In the genomic region with DNA sequence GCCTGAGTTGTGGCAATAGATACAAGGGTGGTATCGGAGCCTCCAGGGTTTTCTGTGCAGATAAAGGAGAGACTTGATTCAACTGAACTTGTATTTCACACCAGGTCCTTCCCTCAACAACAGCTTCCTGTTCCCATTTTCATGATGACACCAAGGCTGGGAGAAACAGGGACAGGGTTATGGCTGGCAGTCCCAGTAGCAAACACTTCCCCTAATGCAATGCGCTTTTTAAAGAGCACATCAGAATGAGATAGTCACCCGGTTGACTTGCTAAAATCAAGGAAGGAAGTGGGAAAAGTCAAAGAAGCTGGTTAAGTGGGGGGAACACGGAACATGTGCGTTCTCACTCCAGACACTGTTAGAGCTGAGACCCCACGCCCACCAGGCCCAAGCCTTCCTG, we compare ENCODE assay signal across 21 mouse cellular contexts. TPM values are rescaled to one million over a fixed set of nuclear protein-coding genes. Genes with fewer than 3 reads are reported as not detected.
"Had no signal": no experiment of that assay in that cellular context is flagged by ENCODE, and none has a peak within 500 bp of the region (broad histone marks: within the 10 kb centered on the region; RNA-seq: fewer than 3 reads in every experiment).

No protein-coding gene starts in this region.

- H3K27ac ChIP-seq: midbrain, embryonic 12.5 days; neural tube, embryonic 12.5 days; stomach, embryonic 15.5 days; stomach, postnatal 0 days had no signal

- H3K9me3 ChIP-seq: midbrain, embryonic 10.5 days; midbrain, embryonic 12.5 days; neural tube, embryonic 12.5 days; stomach, embryonic 15.5 days had no signal

- H3K9ac ChIP-seq: lung, embryonic 14.5 days; midbrain, embryonic 12.5 days; neural tube, embryonic 12.5 days; stomach, embryonic 15.5 days had no signal

- H3K4me2 ChIP-seq: lung, embryonic 14.5 days; midbrain, embryonic 12.5 days; stomach, embryonic 15.5 days had no signal

- ATAC-seq: midbrain, embryonic 16.5 days had no signal

- H3K4me3 ChIP-seq: midbrain, embryonic 10.5 days; midbrain, embryonic 12.5 days; myocyte; neural tube, embryonic 12.5 days; stomach, embryonic 15.5 days had no signal

- H3K27me3 ChIP-seq: neural tube, embryonic 12.5 days; stomach, embryonic 15.5 days had no signal

- DNase-seq: lung, adult 18-20 months; lung, embryonic 14.5 days; lung, postnatal 10 days; lung, postnatal 4 days; midbrain, embryonic 14.5 days; right cerebral cortex, postnatal 14 days; thymus, adult 2 months; thymus, postnatal 25 days; thymus, postnatal 4 days had no signal

RNA-seq across cellular contexts. Expression of gene Gbx2, which starts 39.6 kb away (rescaled TPM):
- total RNA-seq: megakaryocyte, adult 5-6 weeks; neutrophil, adult 5-6 weeks had no signal
- polyA plus RNA-seq: lung, embryonic 16.5 days; myocyte; stomach, postnatal 0 days; testis, adult 2 months; urinary bladder, adult 2 months had no signal
